Mouse (Mus musculus): ENCODE results near the gene Gm49361. TPM values are rescaled to one million over a fixed set of nuclear protein-coding genes. Genes with fewer than 3 reads are reported as not detected.

The Gm49361 gene
- not detected for polyA plus RNA-seq (2017; shearing (Covaris generic))

DNA sequence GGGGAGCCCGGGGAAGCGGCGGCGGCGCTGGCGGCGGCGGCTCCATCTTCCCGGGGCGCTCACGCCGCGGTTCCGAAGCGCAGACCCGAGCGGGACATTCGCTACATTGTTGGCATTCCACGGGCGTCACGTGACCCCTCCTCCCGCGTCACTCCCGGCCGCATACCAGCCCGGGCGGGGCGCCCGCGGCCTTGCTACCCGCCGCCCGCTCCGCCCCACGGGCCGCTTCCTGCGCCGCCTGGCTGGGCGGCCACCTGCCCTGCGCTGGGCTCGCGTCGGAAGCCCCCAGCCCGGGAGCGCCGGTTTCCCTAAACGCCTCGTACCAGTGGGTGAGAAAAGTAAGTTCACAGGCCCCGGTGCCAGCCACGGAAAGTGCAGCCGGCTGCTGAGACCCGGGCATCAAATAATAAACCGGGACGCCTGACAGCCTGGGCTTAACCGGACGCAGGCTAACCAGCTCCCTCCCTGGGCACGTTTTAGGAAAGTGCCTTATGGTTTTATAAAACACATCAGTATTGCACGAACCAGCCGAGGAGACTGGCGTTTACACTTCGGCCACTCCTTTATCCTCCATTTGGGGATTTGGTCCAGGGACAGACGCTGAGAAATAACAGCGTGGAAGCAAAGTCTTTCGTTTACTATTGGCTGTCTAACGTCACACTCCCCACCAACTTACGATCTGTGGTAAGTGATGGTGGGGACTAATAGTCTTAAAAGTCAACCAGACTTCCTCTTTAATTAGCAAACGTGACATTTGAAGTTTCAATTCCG, at the start of gene Gm49361:
TSS of gene Gm49361 (minus strand) at position 103 of the 771 bp plus-strand sequence.

GRCm38 (mm10) chr14:57758237-57758636, 12.3 kb upstream of the Gm49361 start, which contains the start of gene Lats2:
Gene Lats2, minus strand, starts transcription at chr14:57758388.

GRCm38 (mm10) chr14:57664822-57665627, 80.9 kb downstream of the Gm49361 start, which contains the start of gene Xpo4:
Gene Xpo4, minus strand, starts transcription at chr14:57665430.

Other genes with a start within 250 kb of the Gm49361 start
- under 1 TPM in 1 of 2 experiments, not detected in 1; 0.24 TPM for gene Il17d, start 221.3 kb downstream of the Gm49361 start, polyA plus RNA-seq (2017; shearing (Covaris generic))
- 100 to 1,000 TPM in 1 of 2 experiments, 10 to 100 TPM in 1; 65.9 to 111 TPM for gene Eef1akmt1, start 174.5 kb downstream of the Gm49361 start, polyA plus RNA-seq (2017; shearing (Covaris generic))
- 10 to 100 TPM; 35.9 to 39.1 TPM for gene Xpo4, start 80.7 kb downstream of the Gm49361 start, polyA plus RNA-seq (2017; shearing (Covaris generic))
- 10 to 100 TPM; 50.8 to 66.8 TPM for gene Lats2, start 12.3 kb upstream of the Gm49361 start, polyA plus RNA-seq (2017; shearing (Covaris generic))
- 100 to 1,000 TPM; 202 to 234 TPM for gene Sap18, start 52.1 kb upstream of the Gm49361 start, polyA plus RNA-seq (2017; shearing (Covaris generic))
- gene Ska3, start 80.1 kb upstream of the Gm49361 start, polyA plus RNA-seq (2017; shearing (Covaris generic)), result 1 to 10 TPM in 1 of 2 experiments, under 1 TPM in 1; 0.64 to 2.7 TPM
- gene Mrpl57, start 80.1 kb upstream of the Gm49361 start, polyA plus RNA-seq (2017; shearing (Covaris generic)), result 100 to 1,000 TPM in 1 of 2 experiments, 10 to 100 TPM in 1; 99.9 to 122 TPM
- gene Zdhhc20, start 144.2 kb upstream of the Gm49361 start, polyA plus RNA-seq (2017; shearing (Covaris generic)), result 100 to 1,000 TPM; 182 to 196 TPM

All from inflammation-experienced regulatory T-cells (primary cell).